Mouse (Mus musculus) CD8-positive naive resting alpha-beta T cell, adult 2 months (primary cell): ENCODE measurements around the gene Vasp.

Experiments used
- DNase-seq, 2 experiments: peaks; one replicate each; pipeline ENCODE4 v3.0.0; 2022; ENCODE audit warnings: low read depth in 2 of 2, low spot score in 2 of 2

The Vasp gene

GRCm38 (mm10) chr7:19271238-19272172, at the start of gene Vasp:
Gene Vasp, minus strand, starts transcription at chr7:19271817.
- DNase-seq = peak; percentile 69 to 79

- no peak for DNase-seq
Measured at GRCm38 (mm10) chr7:19320637-19321036, 49.0 kb upstream of the Vasp start.

GRCm38 (mm10) chr7:19319906-19320305, 48.3 kb upstream of the Vasp start:
- peak; percentile 88 to 89 for DNase-seq

GRCm38 (mm10) chr7:19319458-19319857, 47.8 kb upstream of the Vasp start:
- DNase-seq = no peak

- DNase-seq = no peak
Measured at GRCm38 (mm10) chr7:19318676-19319075, 47.1 kb upstream of the Vasp start.

GRCm38 (mm10) chr7:19318201-19318600, 46.6 kb upstream of the Vasp start:
- no peak for DNase-seq

GRCm38 (mm10) chr7:19316451-19317161, 45.0 kb upstream of the Vasp start:
- DNase-seq = no peak

GRCm38 (mm10) chr7:19314033-19314432, 42.4 kb upstream of the Vasp start:
- DNase-seq = no peak

GRCm38 (mm10) chr7:19311991-19312390, 40.4 kb upstream of the Vasp start:
- DNase-seq = no peak

- DNase-seq = peak; percentile 93 to 95
Measured at GRCm38 (mm10) chr7:19309884-19310641, 38.4 kb upstream of the Vasp start, which contains the start of gene Fosb. Gene Fosb, minus strand, starts transcription at chr7:19310051.

- no peak for DNase-seq
Measured at GRCm38 (mm10) chr7:19309278-19309883, 37.8 kb upstream of the Vasp start.

GRCm38 (mm10) chr7:19308454-19309277, 37.0 kb upstream of the Vasp start:
- peak; percentile 86 to 93 for DNase-seq

GRCm38 (mm10) chr7:19307739-19308453, 36.3 kb upstream of the Vasp start:
- DNase-seq = no peak

- no peak for DNase-seq
Measured at GRCm38 (mm10) chr7:19306819-19307738, 35.5 kb upstream of the Vasp start.

- DNase-seq = no peak
Measured at GRCm38 (mm10) chr7:19305796-19306765, 34.5 kb upstream of the Vasp start.

- no peak for DNase-seq
Measured at GRCm38 (mm10) chr7:19305413-19305735, 33.8 kb upstream of the Vasp start.
